Comparison of ENCODE assay signal across 51 mouse cellular contexts in genomic region chr11:80843435-80843834, GRCm38 (mm10). TPM values are rescaled to one million over a fixed set of nuclear protein-coding genes. Genes with fewer than 3 reads are reported as not detected.
"Had no signal": no experiment of that assay in that cellular context is flagged by ENCODE, and none has a peak within 500 bp of the region (broad histone marks: within the 10 kb centered on the region; RNA-seq: fewer than 3 reads in every experiment).

No protein-coding gene starts in this region.

- H3K4me3 ChIP-seq: heart, embryonic 10.5 days; heart, embryonic 12.5 days; heart, embryonic 13.5 days; heart, embryonic 15.5 days; hindbrain, embryonic 10.5 days; hindbrain, embryonic 12.5 days; hindbrain, embryonic 13.5 days; hindbrain, embryonic 15.5 days; intestine, embryonic 15.5 days; kidney, embryonic 15.5 days; layer of hippocampus, adult 2 months; left cerebral cortex, adult 2 months had no signal

- H3K4me2 ChIP-seq: heart, embryonic 11.5 days; heart, embryonic 12.5 days; heart, embryonic 13.5 days; heart, embryonic 15.5 days; hindbrain, embryonic 12.5 days; hindbrain, embryonic 13.5 days; hindbrain, embryonic 14.5 days; hindbrain, embryonic 15.5 days; intestine, embryonic 15.5 days; kidney, embryonic 15.5 days had no signal

- H3K27me3 ChIP-seq: heart, embryonic 15.5 days; hindbrain, embryonic 12.5 days; hindbrain, embryonic 13.5 days; hindbrain, embryonic 15.5 days; kidney, embryonic 15.5 days had no signal

- H3K36me3 ChIP-seq: heart, embryonic 10.5 days; heart, embryonic 12.5 days; heart, embryonic 13.5 days; heart, embryonic 15.5 days; hindbrain, embryonic 10.5 days; hindbrain, embryonic 12.5 days; hindbrain, embryonic 13.5 days; hindbrain, embryonic 15.5 days; intestine, embryonic 15.5 days; kidney, embryonic 15.5 days had no signal

- ATAC-seq: hindbrain, embryonic 16.5 days; hindbrain, postnatal 0 days; inflammation-experienced regulatory T-cells, adult 6 months; intestine, embryonic 15.5 days; intestine, postnatal 0 days had no signal

- H3K4me1 ChIP-seq: heart, embryonic 10.5 days; heart, embryonic 12.5 days; heart, embryonic 13.5 days; heart, embryonic 15.5 days; hindbrain, embryonic 12.5 days; hindbrain, embryonic 13.5 days; hindbrain, embryonic 15.5 days; intestine, embryonic 15.5 days; kidney, embryonic 15.5 days had no signal

- H3K9me3 ChIP-seq: heart, embryonic 10.5 days; heart, embryonic 12.5 days; heart, embryonic 13.5 days; heart, embryonic 15.5 days; hindbrain, embryonic 10.5 days; hindbrain, embryonic 12.5 days; hindbrain, embryonic 13.5 days; hindbrain, embryonic 15.5 days; intestine, embryonic 15.5 days; kidney, embryonic 15.5 days had no signal

- H3K9ac ChIP-seq: heart, embryonic 12.5 days; heart, embryonic 13.5 days; heart, embryonic 15.5 days; hindbrain, embryonic 12.5 days; hindbrain, embryonic 13.5 days; hindbrain, embryonic 14.5 days; hindbrain, embryonic 15.5 days; intestine, embryonic 15.5 days; kidney, embryonic 15.5 days had no signal

- DNase-seq: heart, postnatal 10 days; heart, postnatal 14 days; heart, postnatal 36 days; heart, postnatal 4 days; kidney, adult 11 months; kidney, adult 18-20 months; kidney, adult 2 months; kidney, adult 8-10 months; kidney, adult 9 months; kidney, postnatal 10 days; kidney, postnatal 14 days; kidney, postnatal 25 days; kidney, postnatal 36 days; kidney, postnatal 4 days; layer of hippocampus, adult 9-11 months; layer of hippocampus, postnatal 36 days had no signal

- H3K27ac ChIP-seq: heart, embryonic 10.5 days; heart, embryonic 13.5 days; heart, embryonic 15.5 days; hindbrain, embryonic 10.5 days; hindbrain, embryonic 12.5 days; hindbrain, embryonic 13.5 days; hindbrain, embryonic 14.5 days; hindbrain, embryonic 15.5 days; hindbrain, postnatal 0 days; intestine, embryonic 15.5 days; kidney, embryonic 15.5 days; kidney, postnatal 0 days; layer of hippocampus, adult 2 months; left cerebral cortex, adult 2 months had no signal

RNA-seq across cellular contexts. Expression of gene Spaca3, which starts 14.7 kb away (rescaled TPM):
- total RNA-seq: heart, postnatal 10 days; heart, postnatal 14 days; heart, postnatal 25 days; heart, postnatal 36 days; heart, postnatal 4 days; hematopoietic stem cell, adult 5-6 weeks; hindbrain, postnatal 0 days; layer of hippocampus, adult 18-20 months; layer of hippocampus, adult 2 months; layer of hippocampus, adult 8-10 months; layer of hippocampus, postnatal 10 days; layer of hippocampus, postnatal 14 days; layer of hippocampus, postnatal 25 days; layer of hippocampus, postnatal 36 days; left cerebral cortex, adult 18-20 months; left cerebral cortex, adult 2 months; left cerebral cortex, adult 8-10 months had no signal
- polyA plus RNA-seq: heart, embryonic 10.5 days; heart, embryonic 11.5 days; heart, embryonic 12.5 days; heart, embryonic 13.5 days; heart, embryonic 14.5 days; heart, embryonic 15.5 days; heart, embryonic 16.5 days; hindbrain, embryonic 10.5 days; hindbrain, embryonic 11.5 days; hindbrain, embryonic 12.5 days; hindbrain, embryonic 13.5 days; hindbrain, embryonic 14.5 days; hindbrain, embryonic 15.5 days; hindbrain, embryonic 16.5 days; hindbrain, postnatal 0 days; inflammation-experienced regulatory T-cells, adult 6 months; intestine, embryonic 14.5 days; intestine, embryonic 15.5 days; intestine, postnatal 0 days; kidney, adult 2 months; kidney, embryonic 14.5 days; kidney, embryonic 15.5 days; kidney, embryonic 16.5 days; kidney, postnatal 0 days; large intestine, adult 2 months had no signal
